Mouse (Mus musculus) 416B (cell line): ENCODE measurements around the gene Ralbp1.

Experiments
- DNase-seq: peaks from one replicate; pipeline ENCODE4 v3.0.0; 2011; ENCODE audit warnings: low read depth

The Ralbp1 gene

DNA sequence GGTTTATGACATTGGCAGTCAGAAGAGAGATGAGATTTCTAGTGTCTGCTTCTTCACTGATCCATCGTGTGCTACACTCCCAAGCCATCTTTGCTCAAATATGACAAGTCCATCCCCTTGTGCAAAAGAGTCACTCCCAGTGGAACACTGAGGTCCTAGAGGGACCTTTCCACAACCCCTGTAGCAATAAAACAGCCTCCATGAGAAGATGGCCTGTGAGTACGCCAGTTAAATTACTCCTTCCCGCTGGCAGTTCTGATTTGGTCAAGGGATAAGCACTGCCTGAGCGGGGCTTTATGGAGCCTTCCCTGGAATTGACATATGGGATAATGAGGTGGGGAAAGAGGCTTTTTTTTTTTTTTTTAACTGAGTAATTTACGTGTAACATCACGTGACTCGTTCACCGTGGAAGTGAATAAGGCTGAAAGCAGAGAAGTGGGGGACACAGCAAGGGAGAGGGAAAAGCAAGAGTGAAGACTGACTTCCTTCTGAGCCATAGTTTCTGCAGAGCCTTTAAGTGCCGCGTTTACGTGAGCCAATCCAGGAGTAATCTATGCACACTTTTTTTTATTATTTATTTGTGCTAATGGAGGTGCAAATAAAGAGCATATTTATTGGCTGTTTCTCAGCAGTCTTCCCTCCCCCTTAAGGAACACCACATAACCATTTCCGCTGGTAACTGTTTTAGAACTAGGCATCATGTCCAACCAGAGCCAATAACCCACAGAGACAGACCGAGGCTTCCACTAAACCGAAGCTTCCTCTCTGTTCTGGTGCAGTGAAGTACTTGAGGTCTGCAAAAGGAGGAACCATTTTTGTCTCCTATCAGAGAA lies at the start of gene Ralbp1:
Ralbp1 (minus strand) TSS at position 102 of the 833 bp plus-strand sequence.
- DNase-seq: peak; percentile 91

DNA sequence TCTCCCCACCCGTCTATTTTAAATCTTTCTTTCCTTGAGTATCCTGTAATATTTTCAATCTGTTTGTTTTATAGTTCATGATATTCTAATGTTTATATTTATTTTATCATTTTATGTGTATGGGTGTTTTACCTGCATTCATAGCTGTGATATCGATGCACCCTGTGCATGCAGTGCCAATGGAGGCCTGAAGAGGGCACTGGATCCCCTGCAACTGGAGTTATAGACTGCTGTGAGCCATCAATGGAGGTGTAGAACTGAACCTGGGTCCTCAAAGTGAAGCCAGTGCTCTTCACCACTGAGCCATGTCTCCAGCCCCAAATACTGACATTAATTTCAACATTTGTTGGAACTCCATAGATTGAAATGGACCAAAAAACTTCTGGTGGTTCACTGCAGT lies 48.1 kb upstream of the Ralbp1 start:
- DNase-seq: no peak

DNA sequence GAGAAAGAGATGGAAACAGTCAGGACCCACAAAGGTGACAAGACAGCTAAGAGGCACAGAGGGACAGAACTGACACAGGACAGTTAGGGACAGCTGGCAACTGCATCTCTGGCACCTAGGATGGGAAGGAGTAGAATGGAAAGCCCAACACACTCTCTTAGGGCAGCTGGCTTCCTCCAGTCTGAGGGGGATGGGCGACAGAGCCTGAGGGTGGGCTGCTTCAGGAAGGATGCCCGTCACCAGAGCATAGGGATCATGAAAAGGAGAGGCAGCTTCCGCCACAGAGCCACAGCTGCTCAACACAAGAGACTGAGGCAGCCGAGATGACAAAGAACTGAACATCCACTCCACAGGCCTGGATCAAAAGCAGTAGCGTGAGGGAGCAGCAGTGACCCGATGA lies 45.9 kb upstream of the Ralbp1 start:
- no peak for DNase-seq

DNA sequence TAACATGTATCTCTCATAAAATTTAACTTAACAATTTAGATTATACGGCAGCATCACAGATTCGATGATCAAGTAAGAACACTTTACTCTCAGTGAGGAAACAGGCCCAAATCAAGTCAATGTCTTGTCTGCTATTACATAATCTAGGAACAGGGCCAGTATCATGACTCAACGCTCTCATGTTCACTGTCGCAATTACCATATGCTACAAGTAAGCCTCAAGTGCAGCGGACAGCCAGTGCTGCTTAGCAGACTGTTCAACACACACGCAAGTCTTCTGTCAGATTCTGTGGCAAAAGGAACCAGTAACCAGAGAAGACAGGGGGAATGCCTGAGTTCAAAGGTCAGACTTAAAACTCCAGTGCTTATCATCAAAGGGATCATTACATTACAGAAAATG lies 45.4 kb upstream of the Ralbp1 start:
- DNase-seq: peak; percentile 86

DNA sequence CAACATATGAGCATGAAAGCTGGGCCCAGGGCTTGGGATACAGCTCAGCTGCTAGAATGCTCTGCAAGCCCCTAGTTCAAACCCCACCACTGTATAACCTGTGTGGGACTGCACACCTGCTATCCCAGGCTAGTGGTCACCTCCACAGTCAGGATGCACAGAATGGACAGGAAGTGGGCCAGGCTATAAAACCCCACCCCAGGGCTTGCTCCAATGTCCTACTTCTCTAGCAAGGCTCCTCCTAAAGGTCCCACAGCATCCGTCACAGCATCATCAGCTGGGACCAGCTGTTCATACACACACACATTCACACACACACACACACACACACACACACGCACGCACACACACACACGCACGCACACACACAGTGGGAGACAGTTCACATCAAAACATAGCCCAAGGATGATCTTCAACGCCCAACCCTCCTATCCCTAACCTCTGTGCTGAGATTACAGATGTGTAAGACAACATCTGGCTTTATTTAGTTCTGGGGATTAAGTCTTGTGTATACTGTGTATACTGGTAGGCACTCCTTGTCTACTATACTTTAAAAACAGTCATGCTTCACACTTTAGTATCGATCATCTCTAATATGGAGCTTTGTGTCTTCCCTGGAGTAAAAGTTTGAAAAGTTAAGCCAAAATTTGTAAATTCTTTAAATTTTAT lies 44.7 kb upstream of the Ralbp1 start:
- DNase-seq: no peak

DNA sequence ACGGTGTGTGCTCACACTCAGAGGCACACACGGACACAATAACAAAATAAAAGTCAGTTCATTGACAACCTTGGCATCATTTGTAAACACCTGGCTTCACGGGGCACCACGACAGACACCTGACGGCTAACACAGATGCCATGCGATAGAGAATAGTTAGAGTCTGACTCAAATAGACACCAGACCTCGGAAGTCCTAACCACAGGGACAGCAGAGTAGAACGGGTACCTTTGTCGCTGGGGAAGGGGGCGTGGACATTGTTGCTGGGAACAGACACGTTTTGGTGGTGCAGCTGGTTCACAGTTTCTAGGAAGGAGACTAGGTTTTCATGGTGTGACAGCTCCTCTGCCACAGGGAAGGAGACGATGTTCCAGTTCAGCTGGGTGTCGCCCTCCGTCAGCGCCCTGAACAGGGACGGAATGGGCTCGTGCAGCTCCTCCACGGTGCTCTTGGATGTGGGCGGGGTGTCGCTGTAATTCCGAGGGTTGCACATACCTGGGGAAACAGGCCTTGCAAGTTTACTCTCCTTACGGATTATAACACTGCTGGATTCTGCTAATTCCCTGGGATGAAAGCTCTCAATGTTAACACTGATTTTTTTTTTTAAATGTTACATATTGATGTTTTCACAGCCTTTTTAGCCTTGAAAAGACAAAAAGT lies 43.9 kb upstream of the Ralbp1 start:
- no peak for DNase-seq

DNA sequence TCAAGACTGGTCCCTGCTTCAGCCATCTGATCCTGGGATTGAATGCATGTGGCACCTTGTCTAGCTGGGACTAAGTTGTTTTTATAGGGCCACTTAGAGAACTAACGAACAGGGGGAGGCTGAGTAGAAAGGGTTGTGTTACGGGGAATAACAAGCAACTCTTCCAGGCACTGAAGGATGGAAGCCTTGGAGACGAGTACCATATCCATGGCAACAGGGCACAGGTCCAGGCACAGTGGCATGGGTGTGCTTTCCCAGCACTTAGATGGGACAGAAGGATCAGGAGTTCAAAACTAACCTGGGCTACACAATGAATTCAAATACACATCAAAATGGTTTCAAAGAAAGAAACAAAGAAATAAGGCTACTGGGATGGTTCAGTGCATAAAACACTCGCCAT lies 41.5 kb upstream of the Ralbp1 start:
- DNase-seq: no peak

DNA sequence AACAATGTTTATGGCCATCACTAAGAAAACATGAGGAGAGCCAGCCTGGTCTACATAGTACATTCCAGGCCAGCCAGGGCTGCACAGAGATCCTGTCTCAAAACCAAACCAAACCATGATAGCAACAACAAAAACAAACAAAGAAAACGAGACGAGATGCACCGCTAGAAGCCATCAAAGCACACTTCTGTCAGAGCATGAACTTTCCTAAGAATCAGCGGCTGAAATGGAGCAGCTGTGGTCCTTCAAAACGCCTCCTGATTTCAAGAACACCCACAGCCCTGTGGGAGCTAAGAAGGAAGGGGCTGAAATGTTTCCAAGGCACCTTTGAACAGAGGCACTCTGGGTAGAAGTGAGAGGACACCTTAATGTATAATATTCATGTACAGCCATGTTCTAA lies 38.6 kb upstream of the Ralbp1 start:
- DNase-seq: no peak

DNA sequence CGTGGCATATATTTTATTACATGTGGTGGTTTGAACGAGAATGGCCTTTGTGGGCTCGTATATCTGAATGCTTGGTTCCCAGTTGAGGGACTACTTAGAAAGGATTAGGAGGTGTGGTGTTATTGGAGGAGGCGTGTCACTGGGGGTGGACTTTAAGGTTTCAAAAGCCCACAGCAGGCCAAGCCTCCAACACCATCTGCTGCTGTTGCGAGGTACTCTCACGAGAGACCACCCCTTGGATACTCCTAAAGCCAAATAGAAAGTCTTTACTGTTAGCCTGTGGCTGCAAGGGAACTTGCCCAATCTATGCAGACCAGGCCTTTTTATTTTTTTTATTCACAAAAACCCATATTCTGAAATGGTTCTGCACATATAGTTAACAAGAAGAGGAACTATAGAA lies 36.4 kb upstream of the Ralbp1 start:
- DNase-seq: no peak

DNA sequence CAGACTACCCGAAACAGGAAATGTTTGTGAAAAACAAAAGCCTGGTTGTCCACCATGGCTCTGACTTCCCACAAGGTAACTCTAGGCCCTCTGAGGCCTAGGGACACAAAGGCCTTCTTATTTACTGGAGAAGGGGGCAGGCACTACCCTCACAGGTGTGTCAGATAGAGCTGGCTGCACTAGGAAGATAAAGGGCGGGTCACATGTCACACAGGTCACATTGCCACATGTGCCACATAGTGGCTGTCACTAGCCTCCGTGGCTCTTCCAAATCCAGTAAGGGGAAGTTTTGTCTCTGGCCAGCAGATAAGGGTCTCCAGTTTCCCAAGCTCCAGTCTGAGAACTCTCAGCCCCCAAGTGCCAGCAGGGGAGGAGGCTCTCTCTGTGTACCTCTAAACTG lies 33.6 kb upstream of the Ralbp1 start:
- DNase-seq: no peak

DNA sequence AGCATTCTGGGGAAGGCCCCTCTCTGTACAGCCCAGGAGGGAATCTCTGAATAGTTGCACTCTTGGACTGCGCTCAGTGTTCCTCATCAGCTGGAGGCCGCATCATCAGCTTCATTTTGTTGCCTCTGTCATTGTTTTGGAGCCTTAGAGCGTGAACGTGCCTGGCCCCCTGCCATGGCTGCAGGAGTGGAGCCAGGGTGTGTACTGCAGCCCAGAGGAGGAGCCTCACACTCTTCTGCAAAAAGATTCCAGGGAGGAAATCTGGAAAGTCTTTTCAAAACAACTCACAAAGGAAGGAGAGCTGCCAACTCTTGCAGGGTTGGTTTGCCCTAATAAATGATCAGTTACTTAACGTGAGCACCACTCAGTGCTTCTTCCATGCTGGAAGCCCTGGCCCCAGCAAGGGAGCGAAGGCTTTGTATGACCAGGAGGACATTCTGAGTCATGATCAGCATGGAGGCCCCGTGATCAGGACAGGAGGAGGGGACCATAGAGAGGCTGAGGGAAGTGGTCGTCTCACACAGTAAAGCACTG lies 30.6 kb upstream of the Ralbp1 start:
- no peak for DNase-seq

DNA sequence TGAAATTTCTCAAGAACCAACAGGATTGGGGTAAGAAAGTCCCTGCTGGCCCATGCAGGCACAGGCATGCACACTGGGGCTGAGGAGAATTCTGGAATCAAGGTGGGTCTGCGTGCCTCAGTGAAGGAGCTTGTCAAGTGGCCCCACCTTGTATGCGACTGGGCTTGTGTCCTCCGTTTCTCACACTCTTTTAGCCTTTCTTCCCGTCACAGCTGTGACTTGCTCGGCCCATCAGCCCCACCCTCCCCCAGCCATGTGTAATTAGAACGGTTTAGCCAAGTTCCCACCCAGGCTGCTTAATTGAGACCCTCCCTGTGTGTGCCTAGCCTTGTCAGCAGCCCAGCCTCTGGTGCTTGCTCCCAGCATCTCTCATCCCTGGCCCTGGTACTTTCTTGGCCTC lies 28.5 kb upstream of the Ralbp1 start:
- DNase-seq: no peak

DNA sequence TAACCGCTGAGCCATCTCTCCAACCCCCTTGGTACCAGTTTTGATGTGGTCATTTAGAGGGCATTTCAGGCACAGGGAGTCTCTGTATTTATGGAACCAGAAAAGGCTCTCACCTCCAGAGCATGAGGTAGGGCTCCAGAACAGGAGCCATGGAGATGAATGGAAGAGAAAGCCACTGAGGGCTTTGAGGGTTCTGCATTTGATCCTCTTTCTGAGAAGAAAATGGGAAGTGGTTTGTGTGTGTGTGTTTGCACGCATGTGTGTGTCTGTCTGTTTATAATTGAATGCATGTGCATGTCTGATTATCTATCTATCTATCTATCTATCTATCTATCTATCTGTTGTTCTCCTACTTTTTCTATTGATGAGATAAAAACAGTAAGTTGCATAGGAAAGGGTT lies 26.6 kb upstream of the Ralbp1 start:
- no peak for DNase-seq

DNA sequence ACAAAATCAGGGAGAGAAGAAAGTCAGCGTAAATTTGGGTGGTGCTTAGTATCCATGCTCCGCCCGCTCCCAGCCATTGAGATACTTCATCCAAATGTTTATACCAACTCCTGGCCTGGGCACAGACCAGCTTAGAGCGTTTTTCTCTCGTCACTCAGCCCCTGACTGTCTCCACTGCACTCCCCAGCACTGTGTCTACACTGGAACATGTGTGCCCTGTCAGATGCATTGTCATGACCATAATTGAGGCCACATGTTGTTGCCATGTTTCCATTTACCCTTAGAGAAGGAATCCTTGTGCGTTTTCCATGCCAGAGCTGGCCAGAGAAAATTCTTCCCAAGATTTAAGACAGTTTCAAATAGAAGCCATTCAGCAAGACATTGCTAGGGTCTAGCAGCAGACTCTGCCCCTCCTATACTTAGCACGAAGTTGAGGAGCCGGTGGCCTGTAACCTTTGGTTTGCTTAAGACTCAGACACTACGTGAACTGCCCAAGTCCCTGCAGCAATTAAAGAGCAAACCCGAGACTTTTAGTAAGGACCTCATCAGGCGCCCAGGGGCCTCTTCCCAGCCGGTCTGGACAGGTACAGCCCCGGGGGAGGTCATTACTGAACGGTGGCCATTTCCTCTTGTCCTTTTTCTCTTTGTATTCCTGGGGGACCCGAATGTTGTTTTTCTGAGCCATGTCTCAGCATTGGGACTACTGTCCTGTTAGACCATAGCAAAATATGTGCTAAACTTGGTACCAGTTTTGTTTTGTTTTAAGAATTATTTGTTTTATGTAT lies 25.9 kb upstream of the Ralbp1 start:
- DNase-seq: no peak

DNA sequence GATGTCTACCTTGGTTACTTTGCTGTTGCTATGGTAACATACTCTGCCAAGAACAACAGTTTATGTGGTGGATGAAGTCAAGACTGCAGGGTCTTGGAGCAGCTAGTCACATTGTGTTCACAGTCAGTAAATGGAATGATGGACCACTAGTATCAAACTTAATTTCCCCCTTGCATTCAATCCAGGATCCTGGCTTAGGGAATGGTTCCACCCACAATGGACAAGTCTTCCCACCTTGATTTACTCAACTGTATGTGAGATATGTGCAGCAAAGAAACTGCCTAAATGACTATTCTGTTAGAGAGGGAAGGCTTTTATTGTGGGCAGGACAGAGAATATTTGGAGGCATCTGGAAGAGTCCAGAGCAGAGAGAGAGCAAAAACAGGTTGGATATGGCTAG lies 22.7 kb upstream of the Ralbp1 start:
- DNase-seq: no peak

DNA sequence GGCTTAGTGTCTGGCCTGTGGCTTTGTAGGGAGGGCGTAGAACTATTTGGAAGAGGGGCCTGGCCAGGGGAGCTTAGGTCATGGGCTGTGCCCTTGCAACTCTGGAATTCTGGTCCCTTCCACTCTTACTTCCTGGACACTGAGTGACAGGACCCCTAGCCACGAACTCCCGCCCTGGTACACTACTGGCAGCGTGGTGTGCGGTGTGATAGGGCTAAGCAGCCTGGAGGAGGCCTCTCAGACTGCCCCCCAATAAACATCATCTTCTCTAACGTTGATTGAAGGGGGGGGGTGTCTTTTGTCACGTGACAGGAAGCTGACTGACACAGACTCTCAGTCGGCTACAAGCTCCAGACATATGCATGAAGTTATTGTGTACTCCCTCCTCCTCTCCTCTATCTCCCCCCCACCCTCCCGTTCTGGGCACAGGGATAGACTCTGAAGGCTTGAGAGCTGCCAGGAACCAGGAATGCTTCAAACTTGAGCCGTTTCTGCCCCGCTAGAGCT lies 21.4 kb upstream of the Ralbp1 start:
- DNase-seq: peak; percentile 31

DNA sequence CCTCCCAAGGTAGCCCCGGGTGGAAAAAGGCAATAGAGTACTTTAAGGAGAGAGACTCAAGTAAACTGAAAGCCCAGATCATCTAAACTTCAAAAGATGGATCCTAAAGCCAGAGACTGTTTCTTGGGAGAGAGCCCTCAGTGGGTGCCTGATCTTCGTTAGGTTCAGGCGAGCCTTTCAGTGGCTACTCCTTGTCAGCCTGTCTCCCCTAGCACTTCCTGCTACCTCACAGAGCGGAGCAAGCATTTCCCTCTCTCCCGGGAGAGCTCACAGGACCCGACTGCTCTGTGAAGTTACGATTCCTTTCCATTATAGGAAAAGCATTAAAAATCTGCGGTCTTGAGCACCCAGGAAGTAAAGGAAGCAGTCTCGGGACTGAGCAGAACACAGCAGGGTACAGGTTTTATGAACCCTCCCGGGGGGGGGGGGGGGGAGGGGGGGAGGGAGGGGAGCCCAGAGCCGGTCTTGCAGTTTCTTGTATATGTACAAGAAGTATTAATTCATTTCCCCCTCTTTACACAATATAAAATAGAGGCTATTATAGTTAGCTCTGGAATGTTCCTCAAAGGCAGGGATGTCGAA lies 20.8 kb upstream of the Ralbp1 start:
- DNase-seq: no peak

DNA sequence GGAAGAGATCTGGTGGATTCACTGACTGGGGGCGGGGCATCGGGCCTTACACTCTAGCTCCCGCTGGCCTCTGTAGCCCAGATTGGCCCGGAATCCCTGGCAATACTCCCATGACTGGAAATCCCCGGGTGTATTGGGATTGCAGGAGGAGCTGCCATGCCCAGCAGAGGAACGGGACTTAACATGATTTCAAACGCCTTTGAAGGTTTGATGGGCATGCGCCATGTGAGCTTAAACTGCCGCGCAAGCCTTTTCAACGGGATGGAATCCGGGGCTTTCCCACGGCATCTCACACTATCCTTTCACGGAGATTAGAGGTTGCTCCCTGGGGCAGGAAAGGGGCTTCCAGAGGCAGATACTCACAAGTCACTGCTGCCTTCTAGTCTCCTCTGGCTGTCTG lies 19.6 kb upstream of the Ralbp1 start:
- no peak for DNase-seq

DNA sequence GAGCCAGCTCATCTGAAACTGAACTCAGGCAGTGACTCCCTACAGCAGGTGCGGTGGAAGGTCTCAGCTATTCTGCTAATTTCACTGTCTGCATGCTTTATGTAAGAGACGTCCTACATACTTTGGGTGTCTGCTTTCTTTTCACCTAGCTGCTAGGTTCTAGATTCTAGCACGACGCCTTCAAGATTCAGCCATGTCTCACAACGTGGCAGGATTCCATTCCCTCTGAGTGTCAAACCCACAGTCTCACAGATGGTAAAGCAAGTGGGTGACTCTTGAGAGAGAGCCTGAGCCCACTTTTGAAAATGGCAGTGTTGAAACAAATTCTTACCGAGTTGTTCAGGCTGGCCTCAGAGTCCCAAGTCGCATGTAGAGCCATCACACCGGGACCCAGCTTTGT lies 18.2 kb upstream of the Ralbp1 start:
- DNase-seq: no peak

DNA sequence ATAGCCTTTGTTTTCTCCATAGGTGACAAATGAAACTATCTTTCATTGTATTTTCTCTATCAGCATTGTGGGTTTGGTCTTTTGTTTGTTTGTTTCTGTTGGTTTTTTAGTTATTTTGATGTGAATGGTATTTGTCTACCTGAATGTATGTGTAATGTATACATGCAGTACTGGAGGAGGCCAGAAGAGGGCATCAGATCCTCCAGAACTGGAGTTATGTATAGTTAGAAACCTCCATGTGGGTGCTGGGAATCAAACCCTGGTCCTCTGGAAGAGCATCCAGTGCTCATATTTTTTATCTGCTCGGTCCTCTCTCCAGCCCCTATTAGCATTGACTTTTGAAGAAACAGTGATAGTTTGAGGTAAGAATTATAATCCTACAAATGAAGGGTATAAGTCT lies 17.4 kb upstream of the Ralbp1 start:
- DNase-seq: no peak

DNA sequence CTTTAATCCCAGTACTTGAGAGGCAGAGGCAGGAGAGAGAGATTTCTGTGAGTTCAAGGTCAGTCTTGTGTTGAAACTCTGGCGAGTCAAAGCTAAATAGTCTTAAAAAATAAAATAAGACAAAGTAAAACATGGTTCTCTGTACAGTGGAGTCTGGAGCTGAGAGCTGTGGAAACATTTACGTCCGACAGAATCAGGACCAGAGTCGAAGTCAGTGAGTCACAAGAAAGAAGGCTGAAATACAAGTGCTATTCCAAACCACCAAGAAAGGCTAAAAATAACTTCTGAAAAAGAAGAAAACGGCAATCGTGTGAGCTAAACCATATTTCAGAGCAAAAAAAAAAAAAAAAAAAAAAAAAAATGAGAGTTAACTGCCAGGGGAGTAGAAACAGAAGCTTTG lies 16.7 kb upstream of the Ralbp1 start:
- DNase-seq: no peak

DNA sequence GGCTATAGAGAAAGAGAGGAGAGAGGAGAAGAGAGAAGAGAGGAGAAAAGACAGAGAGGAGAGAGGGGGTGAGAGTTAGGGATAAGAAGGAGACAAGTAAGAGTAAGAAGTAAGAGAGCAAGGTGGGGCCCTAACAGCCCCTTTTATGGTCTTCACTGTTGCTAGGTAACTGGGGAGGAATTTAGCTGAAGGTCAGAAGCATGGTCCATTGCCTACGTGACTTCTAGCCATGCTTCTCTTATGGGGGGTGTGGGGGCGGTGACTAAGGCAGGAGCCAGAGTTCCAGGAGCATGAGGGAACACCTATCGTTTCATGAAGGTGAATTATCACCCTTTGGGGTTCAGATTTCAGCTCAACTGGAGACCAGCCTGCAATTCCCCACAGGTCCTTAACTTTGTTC lies 10.4 kb upstream of the Ralbp1 start:
- DNase-seq: no peak
